Mouse (Mus musculus): ENCODE results near the gene Olfr960. TPM values are rescaled to one million over a fixed set of nuclear protein-coding genes. Genes with fewer than 3 reads are reported as not detected.

Gene Olfr960
- polyA plus RNA-seq (2014; fragmentation: Nextera tagmentation; extraction: Ambion mirVana), result not detected in 2 replicates

DNA sequence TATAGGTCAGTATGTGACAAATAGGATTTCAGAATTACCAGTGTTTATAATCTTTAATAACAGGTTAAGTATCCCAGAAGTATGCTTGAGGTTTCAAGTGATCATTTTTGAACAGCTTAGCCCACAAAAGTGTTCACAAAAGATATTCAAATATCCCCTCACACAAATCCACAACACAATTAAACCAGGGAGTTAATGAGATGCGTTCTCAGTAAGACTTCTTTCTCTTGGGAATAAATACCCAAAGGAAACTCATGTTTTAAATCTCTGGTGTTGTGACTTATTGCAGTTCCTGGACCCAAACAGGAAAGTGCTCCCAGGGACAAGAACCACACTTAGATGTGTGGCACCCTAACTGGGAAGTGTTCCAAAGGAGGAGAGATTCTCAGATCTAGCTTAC is at the start of gene Olfr960:
Olfr960 (plus strand) TSS at position 301 of the 400 bp plus-strand sequence.
- Histone ChIP-seq H3K4me1 (ENCODE audit: control insufficient read depth, insufficient read depth, low read length) (no peaks in the 10 kb centered on the region), H3K36me3 (ENCODE audit: control insufficient read depth, insufficient read depth, low read length) (no peaks in the 10 kb centered on the region), H3K9me3 (replicated peaks; ENCODE audit: control insufficient read depth, low read length) (no peaks in the 10 kb centered on the region), H3K4me2 (no peak within 1 kb of the TSS), H3K4me3 (ENCODE audit: low read depth, low read length) (no peak within 1 kb of the TSS), H3K27me3 (ENCODE audit: control insufficient read depth, insufficient read depth, low read length) (no peaks in the 10 kb centered on the region), H3K27ac (ENCODE audit: low read depth, low read length) (no peak within 1 kb of the TSS), H3K9ac (ENCODE audit: low read depth, low read length) (no peak within 1 kb of the TSS)
- ATAC-seq (replicated peaks; ENCODE audit: insufficient number of reproducible peaks, low FRiP score, low TSS enrichment), result no peak
- 74% methylated on average over 1 of the region's 1 CpGs for WGBS (ENCODE audit: insufficient replicate concordance)

DNA sequence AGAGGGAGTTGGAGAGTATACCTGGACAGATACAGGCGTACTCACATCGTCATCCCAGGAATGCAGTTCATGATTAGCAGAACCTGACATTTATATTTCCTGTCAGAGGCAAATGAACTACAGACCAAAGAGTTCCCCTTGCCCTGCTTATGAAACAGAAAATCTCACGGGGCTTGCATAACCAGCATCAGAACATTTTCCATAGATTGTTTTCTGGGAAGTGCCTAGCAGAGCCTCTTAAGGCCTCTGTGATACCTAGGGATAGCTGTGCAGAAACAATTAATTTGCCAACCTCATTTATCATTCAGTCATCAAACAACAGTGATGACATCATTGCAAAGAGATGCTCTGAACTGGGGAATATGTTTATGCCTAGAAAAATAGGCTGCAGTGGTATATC is 45.7 kb upstream of the Olfr960 start, which contains the start of gene Olfr959:
Olfr959 (minus strand) TSS at position 101 of the 400 bp plus-strand sequence.
- no peaks in the 10 kb centered on the region for H3K36me3 ChIP-seq (ENCODE audit: control insufficient read depth, insufficient read depth, low read length)
- H3K4me1 ChIP-seq (ENCODE audit: control insufficient read depth, insufficient read depth, low read length), result no peaks in the 10 kb centered on the region
- no peak within 1 kb of the TSS for H3K9ac ChIP-seq (ENCODE audit: low read depth, low read length)
- no peaks in the 10 kb centered on the region for H3K9me3 ChIP-seq (replicated peaks; ENCODE audit: control insufficient read depth, low read length)
- H3K4me3 ChIP-seq (ENCODE audit: low read depth, low read length), result no peak within 1 kb of the TSS
- H3K27me3 ChIP-seq (ENCODE audit: control insufficient read depth, insufficient read depth, low read length), result no peaks in the 10 kb centered on the region
- WGBS (ENCODE audit: insufficient replicate concordance), result 79% methylated on average over 3 of the region's 3 CpGs
- no peak within 1 kb of the TSS for H3K4me2 ChIP-seq
- H3K27ac ChIP-seq (ENCODE audit: low read depth, low read length), result no peak within 1 kb of the TSS
- no peak for ATAC-seq (replicated peaks; ENCODE audit: insufficient number of reproducible peaks, low FRiP score, low TSS enrichment)

DNA sequence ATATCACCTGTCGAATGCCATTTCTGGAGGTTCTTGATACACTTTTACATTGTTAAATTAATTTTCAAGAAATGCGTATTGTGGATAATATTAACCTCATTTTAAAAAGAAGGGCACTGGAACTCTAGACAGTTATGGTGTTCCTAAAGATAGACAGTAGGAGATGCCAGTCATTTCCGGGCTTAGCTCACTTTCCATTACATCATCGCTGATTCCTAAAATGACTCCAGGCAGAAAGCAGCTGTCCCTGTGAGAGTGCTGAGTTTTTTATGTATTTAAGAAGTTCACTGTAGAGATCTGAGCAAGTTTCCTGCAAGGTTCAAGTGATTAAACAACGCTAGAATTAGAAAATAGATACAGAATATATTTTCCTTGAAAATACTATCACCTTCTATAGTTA is 44.1 kb upstream of the Olfr960 start:
- H3K4me3 ChIP-seq (ENCODE audit: low read depth, low read length), result no peak overlapping the region
- 63% methylated on average over 5 of the region's 5 CpGs for WGBS (ENCODE audit: insufficient replicate concordance)
- no peaks in the 10 kb centered on the region for H3K9me3 ChIP-seq (replicated peaks; ENCODE audit: control insufficient read depth, low read length)
- H3K36me3 ChIP-seq (ENCODE audit: control insufficient read depth, insufficient read depth, low read length), result no peaks in the 10 kb centered on the region
- no peak overlapping the region for H3K27ac ChIP-seq (ENCODE audit: low read depth, low read length)
- no peaks in the 10 kb centered on the region for H3K4me1 ChIP-seq (ENCODE audit: control insufficient read depth, insufficient read depth, low read length)
- no peak for ATAC-seq (replicated peaks; ENCODE audit: insufficient number of reproducible peaks, low FRiP score, low TSS enrichment)
- no peak overlapping the region for H3K9ac ChIP-seq (ENCODE audit: low read depth, low read length)
- H3K4me2 ChIP-seq, result no peak overlapping the region
- H3K27me3 ChIP-seq (ENCODE audit: control insufficient read depth, insufficient read depth, low read length), result no peaks in the 10 kb centered on the region

DNA sequence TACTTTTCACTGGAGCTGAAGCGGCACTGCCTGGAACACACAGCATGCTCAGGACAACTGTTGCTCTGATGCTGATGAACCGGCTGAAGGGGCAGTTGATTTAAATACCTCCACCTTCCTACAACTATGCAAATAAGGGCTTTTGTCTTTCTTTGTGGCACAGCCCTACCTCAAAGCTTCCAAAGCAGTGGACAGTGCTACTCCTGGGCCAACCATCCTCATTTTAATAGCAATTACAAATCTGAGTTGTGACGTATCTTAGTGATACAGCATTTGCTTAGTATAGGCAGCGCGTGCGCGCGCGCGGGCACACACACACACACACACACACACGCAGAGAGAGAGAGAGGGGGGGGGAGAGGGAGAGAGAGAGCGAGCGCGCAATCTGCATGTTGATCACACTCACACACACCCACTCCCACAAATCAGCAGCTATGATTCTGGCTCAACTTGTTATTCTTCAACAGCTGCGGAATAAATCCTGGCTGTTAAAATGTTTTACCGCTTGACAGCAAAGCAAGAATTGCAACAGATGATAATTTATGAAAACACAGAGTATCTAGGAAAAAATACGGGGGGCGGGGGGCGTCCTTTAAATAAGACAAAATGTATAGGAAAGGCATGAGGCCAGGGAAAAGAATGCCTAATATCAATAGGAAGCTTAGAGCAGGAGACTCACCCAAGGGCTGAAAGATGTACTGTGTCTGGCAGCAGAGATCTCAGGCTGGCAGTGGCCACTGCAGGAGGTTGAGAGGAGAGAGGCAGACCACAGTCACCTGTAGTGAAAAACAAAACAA is 18.4 kb upstream of the Olfr960 start:
- under 1% methylated on average over 19 of the region's 19 CpGs for WGBS (ENCODE audit: insufficient replicate concordance)
- Histone ChIP-seq H3K4me3 (ENCODE audit: low read depth, low read length) (peak overlapping the region; percentile 51), H3K9me3 (replicated peaks; ENCODE audit: control insufficient read depth, low read length) (no peaks in the 10 kb centered on the region), H3K4me2 (peak overlapping the region; percentile 73), H3K4me1 (ENCODE audit: control insufficient read depth, insufficient read depth, low read length) (no peaks in the 10 kb centered on the region), H3K36me3 (ENCODE audit: control insufficient read depth, insufficient read depth, low read length) (no peaks in the 10 kb centered on the region), H3K27me3 (ENCODE audit: control insufficient read depth, insufficient read depth, low read length) (no peaks in the 10 kb centered on the region), H3K27ac (ENCODE audit: low read depth, low read length) (no peak overlapping the region), H3K9ac (ENCODE audit: low read depth, low read length) (peak overlapping the region; percentile 48)
- ATAC-seq (replicated peaks; ENCODE audit: insufficient number of reproducible peaks, low FRiP score, low TSS enrichment), result peak; percentile 65; the same call in 1 of the 2 replicates

DNA sequence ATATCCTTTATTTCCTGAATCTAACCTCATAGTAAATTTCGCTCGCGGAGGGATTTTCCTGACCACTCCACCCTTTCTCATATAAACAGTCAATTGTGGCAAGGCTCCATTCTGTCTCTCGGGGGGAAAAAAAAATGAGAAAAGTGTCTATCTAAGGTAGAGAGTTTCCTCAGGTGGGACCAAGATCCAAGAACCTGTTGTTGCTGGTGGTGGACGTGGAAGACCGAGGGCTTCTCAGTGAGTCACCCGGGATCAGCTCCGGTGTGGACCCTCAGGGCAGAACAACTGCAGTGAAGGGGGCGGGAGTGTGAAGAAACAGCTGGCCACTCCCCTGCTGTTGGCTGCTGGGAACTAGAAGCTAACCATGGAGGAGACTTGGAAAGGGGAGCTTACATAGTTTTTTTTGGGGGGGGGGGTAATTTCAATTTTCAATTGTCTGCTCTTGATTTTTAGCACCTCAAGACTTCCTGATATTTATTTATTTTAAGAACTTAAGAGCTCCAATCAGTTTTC is 17.8 kb upstream of the Olfr960 start:
- Histone ChIP-seq H3K36me3 (ENCODE audit: control insufficient read depth, insufficient read depth, low read length) (no peaks in the 10 kb centered on the region), H3K9ac (ENCODE audit: low read depth, low read length) (peak overlapping the region; percentile 48; the same call in 1 of the 2 replicates), H3K4me3 (ENCODE audit: low read depth, low read length) (peak overlapping the region; percentile 51), H3K4me2 (peak overlapping the region; percentile 73), H3K9me3 (replicated peaks; ENCODE audit: control insufficient read depth, low read length) (no peaks in the 10 kb centered on the region), H3K27ac (ENCODE audit: low read depth, low read length) (no peak overlapping the region), H3K27me3 (ENCODE audit: control insufficient read depth, insufficient read depth, low read length) (no peaks in the 10 kb centered on the region), H3K4me1 (ENCODE audit: control insufficient read depth, insufficient read depth, low read length) (no peaks in the 10 kb centered on the region)
- WGBS (ENCODE audit: insufficient replicate concordance), result under 1% methylated on average over 9 of the region's 9 CpGs
- ATAC-seq (replicated peaks; ENCODE audit: insufficient number of reproducible peaks, low FRiP score, low TSS enrichment), result peak; percentile 69; the same call in 1 of the 2 replicates

DNA sequence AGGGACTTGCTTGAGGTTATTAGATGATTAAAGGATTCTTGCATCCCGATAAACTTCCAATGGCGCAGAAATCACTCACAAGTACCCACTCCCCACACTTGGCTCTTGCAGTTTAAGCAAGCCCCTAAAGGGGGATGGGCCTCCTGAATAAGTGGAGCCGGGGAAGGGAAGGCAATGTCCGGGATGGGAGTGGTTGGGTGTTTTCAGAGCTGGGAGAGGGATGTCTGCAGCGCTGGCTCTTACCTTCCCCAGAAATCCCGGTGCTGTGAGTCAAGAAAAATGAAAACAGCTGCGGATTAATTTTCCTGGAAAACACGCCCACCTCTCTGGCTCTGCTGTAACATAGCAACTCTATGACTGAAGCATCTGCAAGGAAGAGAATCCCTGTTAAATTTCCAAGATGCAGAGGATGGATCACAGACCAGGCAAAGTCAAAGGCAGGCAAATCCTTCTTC is 17.1 kb upstream of the Olfr960 start, which contains the start of gene AW551984:
AW551984 (minus strand) TSS at position 405 of the 455 bp plus-strand sequence.
- H3K27ac ChIP-seq (ENCODE audit: low read depth, low read length), result no peak within 1 kb of the TSS
- 0% methylated on average over 8 of the region's 8 CpGs for WGBS (ENCODE audit: insufficient replicate concordance)
- peak within 1 kb of the TSS; percentile 49; the same call in 1 of the 2 replicates for H3K9ac ChIP-seq (ENCODE audit: low read depth, low read length)
- peak within 1 kb of the TSS; percentile 73 for H3K4me2 ChIP-seq
- H3K9me3 ChIP-seq (replicated peaks; ENCODE audit: control insufficient read depth, low read length), result no peaks in the 10 kb centered on the region
- peak; percentile 56; the same call in 1 of the 2 replicates for ATAC-seq (replicated peaks; ENCODE audit: insufficient number of reproducible peaks, low FRiP score, low TSS enrichment)
- no peaks in the 10 kb centered on the region for H3K36me3 ChIP-seq (ENCODE audit: control insufficient read depth, insufficient read depth, low read length)
- no peaks in the 10 kb centered on the region for H3K27me3 ChIP-seq (ENCODE audit: control insufficient read depth, insufficient read depth, low read length)
- H3K4me1 ChIP-seq (ENCODE audit: control insufficient read depth, insufficient read depth, low read length), result no peaks in the 10 kb centered on the region
- peak within 1 kb of the TSS; percentile 51 for H3K4me3 ChIP-seq (ENCODE audit: low read depth, low read length)

DNA sequence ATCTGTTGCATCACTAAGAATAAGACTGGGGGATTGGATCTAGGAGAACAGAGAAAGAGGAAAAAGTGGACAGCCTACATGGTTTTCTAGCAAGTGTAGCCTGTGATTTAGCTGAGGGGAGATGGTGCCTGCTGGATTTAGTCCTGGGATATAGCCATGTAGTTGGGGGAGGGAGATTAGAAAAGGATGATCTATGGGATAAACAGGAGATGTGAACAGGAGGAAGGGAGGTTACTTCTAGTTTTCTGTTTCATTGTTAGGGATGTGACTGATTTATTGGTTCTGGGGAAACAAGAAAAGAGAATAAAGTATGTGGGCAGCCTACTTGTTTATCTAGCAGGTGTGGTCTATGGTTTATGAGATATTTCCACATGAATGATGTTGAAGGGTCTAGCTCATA is 12.7 kb upstream of the Olfr960 start:
- no peaks in the 10 kb centered on the region for H3K36me3 ChIP-seq (ENCODE audit: control insufficient read depth, insufficient read depth, low read length)
- H3K27ac ChIP-seq (ENCODE audit: low read depth, low read length), result no peak overlapping the region
- no peak overlapping the region for H3K4me3 ChIP-seq (ENCODE audit: low read depth, low read length)
- no peak overlapping the region for H3K9ac ChIP-seq (ENCODE audit: low read depth, low read length)
- no peak for ATAC-seq (replicated peaks; ENCODE audit: insufficient number of reproducible peaks, low FRiP score, low TSS enrichment)
- no peaks in the 10 kb centered on the region for H3K4me1 ChIP-seq (ENCODE audit: control insufficient read depth, insufficient read depth, low read length)
- no peak overlapping the region for H3K4me2 ChIP-seq
- no peaks in the 10 kb centered on the region for H3K9me3 ChIP-seq (replicated peaks; ENCODE audit: control insufficient read depth, low read length)
- no peaks in the 10 kb centered on the region for H3K27me3 ChIP-seq (ENCODE audit: control insufficient read depth, insufficient read depth, low read length)

DNA sequence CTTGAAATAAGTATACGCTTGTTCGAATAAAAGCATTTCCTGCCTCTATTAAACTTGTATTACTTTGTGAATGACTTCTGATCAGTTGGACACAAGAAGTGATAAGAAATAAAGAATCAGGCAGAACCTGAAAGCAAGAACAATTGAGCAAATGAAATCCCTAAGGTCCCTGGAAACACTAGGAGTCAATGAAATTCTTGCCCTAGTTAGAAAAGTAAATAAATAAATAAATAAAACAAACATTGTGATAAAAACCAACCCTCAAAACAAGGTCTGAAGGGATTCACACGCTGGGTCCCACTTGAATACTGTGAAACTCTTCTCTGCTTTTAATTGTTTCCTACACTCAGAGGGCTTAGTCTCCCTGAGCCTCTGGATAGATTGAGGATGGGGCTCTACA is 10.8 kb upstream of the Olfr960 start, which contains the start of gene Olfr148:
Olfr148 (plus strand) TSS at position 301 of the 400 bp plus-strand sequence.
- Histone ChIP-seq H3K27ac (ENCODE audit: low read depth, low read length) (no peak within 1 kb of the TSS), H3K9me3 (replicated peaks; ENCODE audit: control insufficient read depth, low read length) (no peaks in the 10 kb centered on the region), H3K27me3 (ENCODE audit: control insufficient read depth, insufficient read depth, low read length) (no peaks in the 10 kb centered on the region), H3K4me2 (no peak within 1 kb of the TSS), H3K9ac (ENCODE audit: low read depth, low read length) (no peak within 1 kb of the TSS), H3K4me3 (ENCODE audit: low read depth, low read length) (no peak within 1 kb of the TSS), H3K36me3 (ENCODE audit: control insufficient read depth, insufficient read depth, low read length) (no peaks in the 10 kb centered on the region), H3K4me1 (ENCODE audit: control insufficient read depth, insufficient read depth, low read length) (no peaks in the 10 kb centered on the region)
- WGBS (ENCODE audit: insufficient replicate concordance), result 73% methylated on average over 3 of the region's 3 CpGs
- no peak for ATAC-seq (replicated peaks; ENCODE audit: insufficient number of reproducible peaks, low FRiP score, low TSS enrichment)

All from heart, embryonic 11.5 days (tissue).